Mouse (Mus musculus): Measurements from ENCODE around the gene Sema3a. TPM values are rescaled to one million over a fixed set of nuclear protein-coding genes. Genes with fewer than 3 reads are reported as not detected.
"Not testable (repeated sequence)": the region's sequence is repeated elsewhere in the genome, so short reads cannot be mapped to it uniquely, and the experiment has no call there.

The Sema3a gene
- polyA plus RNA-seq, 1 experiment from 2014 or later: 33.6 TPM

DNA sequence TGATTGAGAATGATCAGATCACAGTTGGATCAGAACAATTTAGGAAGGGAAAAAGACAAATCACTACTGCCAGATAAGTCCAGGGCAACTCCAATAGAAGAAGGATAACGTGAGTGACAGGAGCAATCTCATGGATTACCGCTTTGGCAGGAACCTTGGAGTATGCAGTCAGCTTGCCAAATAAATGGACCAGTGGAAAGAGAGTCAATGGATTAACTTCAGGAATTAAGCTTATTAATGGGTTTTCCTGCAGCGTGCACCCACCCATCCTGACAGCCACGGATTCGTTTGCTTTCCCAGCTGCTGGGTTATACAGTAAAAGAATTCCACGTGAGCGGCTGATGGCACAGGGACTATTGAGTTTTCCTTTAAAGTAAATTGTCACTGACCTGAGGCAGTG is 343.6 kb downstream of the Sema3a start:
- H3K27ac ChIP-seq: no peak overlapping the region
- H3K4me3 ChIP-seq: no peak overlapping the region
- no peaks in the 10 kb centered on the region for H3K4me1 ChIP-seq
- 69% methylated on average over 7 of the region's 7 CpGs for WGBS
- H3K36me3 ChIP-seq: no peaks in the 10 kb centered on the region
- H3K9me3 ChIP-seq: no peaks in the 10 kb centered on the region
- DNase-seq (ENCODE audit: low spot score): no peak
- H3K27me3 ChIP-seq (ENCODE audit: insufficient read depth, poor library complexity, severe bottlenecking): no peaks in the 10 kb centered on the region

DNA sequence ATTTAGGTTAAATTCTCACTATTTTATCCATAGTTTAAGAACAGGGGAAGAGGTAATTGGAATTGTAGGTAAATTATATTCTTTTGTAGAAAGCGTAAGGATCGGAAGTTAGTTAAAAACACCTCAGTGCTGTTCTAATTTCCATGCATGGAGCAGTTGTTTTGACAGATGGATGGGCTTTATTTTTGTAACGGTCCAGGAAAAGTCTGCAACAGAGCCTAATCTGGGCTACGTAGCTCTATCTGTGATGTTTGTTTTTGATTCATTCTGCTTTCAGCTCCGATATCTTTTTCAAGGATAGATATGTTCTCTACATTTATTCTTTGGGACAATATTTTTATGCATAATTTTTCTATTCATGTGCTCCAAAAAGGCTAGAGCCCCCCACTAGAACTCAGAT is 344.2 kb downstream of the Sema3a start:
- no peak overlapping the region for H3K27ac ChIP-seq
- WGBS: 68% methylated on average over 5 of the region's 5 CpGs

DNA sequence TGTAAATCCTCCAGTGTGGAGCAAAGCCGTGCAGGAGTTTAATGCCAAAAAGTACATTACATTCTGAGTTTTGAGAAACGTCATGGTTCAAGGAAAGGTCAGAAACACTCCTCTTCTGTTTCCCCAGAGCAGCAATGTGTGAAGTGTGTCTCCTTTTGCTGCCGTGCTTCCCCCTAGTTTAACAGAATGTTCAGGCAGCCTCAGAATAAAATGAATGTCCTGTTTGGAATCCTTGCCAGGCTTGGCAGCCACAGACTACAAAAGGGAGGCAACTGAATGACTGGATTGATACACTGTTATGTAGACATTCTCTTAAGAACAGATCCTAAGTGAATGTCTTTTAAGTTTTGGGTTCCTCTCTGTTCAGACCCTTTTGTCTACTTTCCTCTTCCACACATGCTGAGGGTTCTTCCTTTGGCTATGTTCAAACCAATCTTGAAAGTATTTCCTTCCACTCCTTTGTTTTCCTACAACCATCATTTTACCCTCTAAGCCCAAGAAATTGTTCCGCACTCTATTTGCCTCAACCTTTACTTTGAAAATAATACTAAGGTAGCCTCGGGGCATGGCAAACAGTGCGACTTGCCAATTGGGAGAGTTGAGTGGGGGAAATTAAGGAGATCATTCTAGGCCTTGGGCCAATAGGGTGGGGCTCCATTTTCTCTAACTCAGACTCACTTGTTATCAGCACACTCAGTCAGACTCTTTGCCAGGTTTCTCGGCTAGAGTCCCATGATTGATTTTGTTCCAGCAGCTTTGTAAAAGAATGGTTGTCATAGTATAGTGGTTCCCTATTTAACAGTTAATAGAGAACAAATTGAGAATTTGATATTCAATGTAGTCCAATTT is 345.1 kb downstream of the Sema3a start:
- DNase-seq (ENCODE audit: low spot score): no peak
- no peaks in the 10 kb centered on the region for H3K27me3 ChIP-seq (ENCODE audit: insufficient read depth, poor library complexity, severe bottlenecking)
- no peak overlapping the region for H3K4me3 ChIP-seq
- no peaks in the 10 kb centered on the region for H3K36me3 ChIP-seq
- no peaks in the 10 kb centered on the region for H3K9me3 ChIP-seq
- H3K4me1 ChIP-seq: no peaks in the 10 kb centered on the region
- H3K27ac ChIP-seq: no peak overlapping the region
- 72% methylated on average over 7 of the region's 7 CpGs for WGBS

More for the DNA sequence above, 344.2 kb downstream of the Sema3a start:
- DNase-seq (ENCODE audit: low spot score): no peak
- H3K9me3 ChIP-seq: no peaks in the 10 kb centered on the region
- H3K4me1 ChIP-seq: no peaks in the 10 kb centered on the region
- no peak overlapping the region for H3K4me3 ChIP-seq
- H3K27me3 ChIP-seq (ENCODE audit: insufficient read depth, poor library complexity, severe bottlenecking): no peaks in the 10 kb centered on the region
- H3K36me3 ChIP-seq: no peaks in the 10 kb centered on the region

DNA sequence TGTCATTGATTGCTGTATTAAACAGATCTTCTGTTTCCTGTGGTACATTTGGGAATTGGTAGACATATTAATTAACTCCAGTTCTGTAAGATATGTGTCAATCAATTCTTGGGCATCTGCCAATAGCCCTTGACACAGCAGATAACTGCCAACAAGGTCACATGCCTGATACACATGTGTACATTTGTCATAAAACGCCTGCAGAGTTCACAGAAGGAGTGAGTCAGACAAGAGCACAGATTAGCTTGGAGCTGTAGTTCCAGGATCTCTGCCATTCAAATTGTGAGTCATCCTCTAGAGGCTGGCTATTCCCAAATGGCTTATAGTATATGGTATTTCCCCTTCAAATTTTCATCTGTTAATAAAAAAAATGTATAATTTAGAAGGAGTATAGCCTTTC is 352.4 kb downstream of the Sema3a start:
- 47% methylated on average over 1 of the region's 1 CpGs for WGBS
- Histone ChIP-seq H3K27me3 (ENCODE audit: insufficient read depth, poor library complexity, severe bottlenecking) (no peaks in the 10 kb centered on the region), H3K4me3 (no peak overlapping the region), H3K36me3 (no peaks in the 10 kb centered on the region), H3K9me3 (no peaks in the 10 kb centered on the region), H3K27ac (no peak overlapping the region), H3K4me1 (no peaks in the 10 kb centered on the region)
- DNase-seq (ENCODE audit: low spot score): no peak

DNA sequence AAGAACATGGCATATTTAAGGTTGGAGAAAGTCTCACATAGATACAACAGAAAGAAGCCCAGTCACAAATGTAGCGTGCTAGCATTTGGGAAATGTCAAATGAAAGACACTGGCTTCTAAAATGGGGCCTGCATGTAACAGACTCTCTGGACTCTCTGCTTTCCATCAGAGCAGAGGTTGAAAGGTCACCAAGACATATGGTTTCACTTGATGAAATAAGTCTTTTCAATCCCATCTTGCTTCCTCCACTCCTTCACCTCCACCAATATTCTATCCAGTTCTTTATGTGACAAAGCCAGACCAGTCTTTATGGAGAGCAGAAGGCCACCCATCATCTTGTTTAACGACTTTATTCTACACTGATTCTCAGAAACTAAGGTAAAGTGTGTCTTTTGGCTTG is 363.5 kb downstream of the Sema3a start:
- H3K36me3 ChIP-seq: no peaks in the 10 kb centered on the region
- DNase-seq (ENCODE audit: low spot score): no peak
- no peak overlapping the region for H3K4me3 ChIP-seq
- no peaks in the 10 kb centered on the region for H3K4me1 ChIP-seq
- H3K27me3 ChIP-seq (ENCODE audit: insufficient read depth, poor library complexity, severe bottlenecking): no peaks in the 10 kb centered on the region
- no peaks in the 10 kb centered on the region for H3K9me3 ChIP-seq
- no peak overlapping the region for H3K27ac ChIP-seq
- 67% methylated on average over 2 of the region's 2 CpGs for WGBS

DNA sequence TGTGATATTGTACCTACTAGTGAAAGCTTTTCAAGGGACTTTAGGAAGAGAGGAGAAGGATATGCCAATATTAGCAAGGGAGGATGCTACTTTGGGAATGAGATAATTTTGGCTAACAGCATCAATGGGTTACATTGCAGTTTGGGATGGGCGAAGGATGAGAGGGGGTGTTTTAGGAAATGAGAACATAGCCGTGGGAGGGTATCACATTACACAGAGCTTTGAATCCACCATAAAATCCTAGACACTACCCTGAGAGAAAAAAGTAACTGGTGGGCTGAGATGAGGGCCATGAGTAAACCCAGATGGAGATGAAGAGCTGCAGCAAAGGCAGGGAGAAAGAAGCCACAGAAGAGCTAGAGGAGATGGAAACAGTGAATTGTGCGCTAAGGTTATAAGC is 370.8 kb downstream of the Sema3a start:
- H3K4me3 ChIP-seq; H3K27me3 ChIP-seq (ENCODE audit: insufficient read depth, poor library complexity, severe bottlenecking); H3K4me1 ChIP-seq; H3K36me3 ChIP-seq; H3K27ac ChIP-seq; DNase-seq (ENCODE audit: low spot score); H3K9me3 ChIP-seq: not testable (repeated sequence)
- WGBS: 88% methylated on average over 3 of the region's 3 CpGs

DNA sequence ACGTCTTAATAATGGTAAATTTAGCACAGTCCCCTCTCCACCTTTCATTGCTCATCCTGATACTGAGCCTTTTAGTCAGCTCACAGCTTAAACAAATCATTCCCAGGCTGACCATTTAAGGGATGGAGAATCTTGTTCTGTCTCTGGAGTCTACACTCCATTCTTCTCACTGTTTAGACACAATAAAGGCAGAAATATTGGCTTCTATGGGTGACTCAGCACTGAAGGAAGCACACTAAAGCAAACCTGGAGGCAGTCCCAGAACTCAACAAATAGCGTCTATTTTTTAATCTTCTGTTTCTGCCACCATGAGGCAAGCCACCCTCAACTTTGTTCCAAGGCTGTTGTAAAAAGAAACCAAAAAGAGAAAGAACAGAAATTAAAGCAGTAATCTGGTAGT is 374.6 kb downstream of the Sema3a start:
- Histone ChIP-seq H3K27me3 (ENCODE audit: insufficient read depth, poor library complexity, severe bottlenecking) (no peaks in the 10 kb centered on the region), H3K9me3 (no peaks in the 10 kb centered on the region), H3K27ac (no peak overlapping the region), H3K36me3 (0 out of 2 replicates have a peak, but pooled peaks cover 5% of the 10 kb centered on the region), H3K4me3 (no peak overlapping the region), H3K4me1 (no peaks in the 10 kb centered on the region)
- DNase-seq (ENCODE audit: low spot score): no peak
- 80% methylated on average over 2 of the region's 2 CpGs for WGBS

DNA sequence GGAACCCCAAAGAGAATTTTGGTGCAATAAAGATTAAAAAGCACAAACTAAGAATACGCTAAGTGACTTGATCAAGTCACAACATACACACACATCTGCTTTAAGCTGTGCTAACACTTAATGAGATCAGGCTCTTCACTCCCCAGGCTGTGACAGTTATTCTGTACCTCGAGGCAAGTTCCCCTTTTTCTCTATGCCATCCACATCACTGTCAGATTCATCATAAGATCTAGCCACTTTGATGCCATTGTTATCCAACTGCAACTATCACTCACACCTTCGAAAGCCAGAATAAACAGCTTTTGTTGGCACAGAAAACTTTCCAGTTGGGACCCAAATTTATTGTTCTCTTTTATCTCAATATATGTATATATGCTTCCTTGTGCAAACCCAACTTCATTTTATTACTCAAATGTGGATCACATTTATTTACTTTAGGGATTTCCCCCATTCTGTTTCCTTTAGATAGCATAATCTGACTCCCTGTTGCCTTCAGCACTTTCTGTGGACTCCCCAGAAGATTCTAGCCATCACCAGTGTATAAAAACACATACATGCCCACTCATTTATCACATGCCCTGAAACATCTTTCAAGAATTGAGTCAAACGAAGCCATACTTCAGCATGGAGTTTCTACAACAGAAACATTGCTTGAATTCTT is 380.8 kb downstream of the Sema3a start:
- WGBS: 56% methylated on average over 4 of the region's 4 CpGs

DNA sequence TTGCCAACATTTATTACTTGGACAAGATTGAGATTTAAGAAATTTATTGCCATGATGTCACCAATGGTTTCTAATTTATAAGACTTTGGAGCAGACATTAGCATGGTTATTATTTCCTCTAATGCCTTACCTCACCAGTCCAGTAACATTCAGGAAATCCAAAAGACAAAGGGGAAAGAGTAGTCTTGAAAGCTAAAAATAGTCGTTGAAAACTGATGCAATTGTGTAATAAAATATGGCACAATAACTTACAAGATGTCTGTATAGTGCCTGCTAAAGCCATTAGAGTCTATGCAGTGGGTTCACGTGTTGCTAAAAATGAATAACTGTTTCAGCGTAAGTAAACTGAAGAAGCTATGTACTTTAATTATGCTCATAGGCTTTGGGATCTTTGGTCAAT is 383.9 kb downstream of the Sema3a start:
- 77% methylated on average over 3 of the region's 3 CpGs for whole genome bisulfite sequencing
- no peak overlapping the region for H3K27ac ChIP-seq
- no peaks in the 10 kb centered on the region for H3K36me3 ChIP-seq
- no peaks in the 10 kb centered on the region for H3K4me1 ChIP-seq
- H3K27me3 ChIP-seq (ENCODE audit: insufficient read depth, poor library complexity, severe bottlenecking): no peaks in the 10 kb centered on the region
- DNase-seq (ENCODE audit: low spot score): no peak
- no peak overlapping the region for H3K4me3 ChIP-seq
- no peaks in the 10 kb centered on the region for H3K9me3 ChIP-seq

More for the DNA sequence above, 380.8 kb downstream of the Sema3a start:
- Histone ChIP-seq H3K9me3 (no peaks in the 10 kb centered on the region), H3K4me3 (no peak overlapping the region), H3K4me1 (no peaks in the 10 kb centered on the region), H3K27me3 (ENCODE audit: insufficient read depth, poor library complexity, severe bottlenecking) (no peaks in the 10 kb centered on the region), H3K27ac (no peak overlapping the region), H3K36me3 (no peaks in the 10 kb centered on the region)
- no peak for DNase-seq (ENCODE audit: low spot score)

DNA sequence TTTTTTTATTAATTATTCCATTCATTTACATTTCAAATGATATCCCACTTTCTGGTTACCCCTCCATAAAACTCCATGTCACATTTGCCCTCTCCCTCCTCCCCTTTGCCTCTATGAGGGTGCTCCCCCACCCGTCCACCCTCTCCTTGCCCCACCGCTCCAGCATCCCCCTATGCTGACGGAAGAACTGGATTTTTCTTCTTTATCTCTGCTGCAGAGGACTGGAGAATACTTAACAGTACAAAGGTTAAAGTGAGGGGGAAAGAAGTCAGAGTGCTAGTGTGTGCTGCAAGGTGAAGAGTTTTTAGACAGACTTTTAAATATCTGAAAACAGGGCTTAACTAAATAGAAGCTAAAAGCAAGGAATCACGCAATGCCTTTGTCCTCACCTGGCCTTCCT is 391.8 kb downstream of the Sema3a start:
- Histone ChIP-seq H3K27me3 (ENCODE audit: insufficient read depth, poor library complexity, severe bottlenecking) (no peaks in the 10 kb centered on the region), H3K9me3 (no peaks in the 10 kb centered on the region), H3K27ac (no peak overlapping the region), H3K36me3 (no peaks in the 10 kb centered on the region), H3K4me3 (no peak overlapping the region), H3K4me1 (no peaks in the 10 kb centered on the region)
- WGBS: 84% methylated on average over 4 of the region's 4 CpGs
- no peak for DNase-seq (ENCODE audit: low spot score)

DNA sequence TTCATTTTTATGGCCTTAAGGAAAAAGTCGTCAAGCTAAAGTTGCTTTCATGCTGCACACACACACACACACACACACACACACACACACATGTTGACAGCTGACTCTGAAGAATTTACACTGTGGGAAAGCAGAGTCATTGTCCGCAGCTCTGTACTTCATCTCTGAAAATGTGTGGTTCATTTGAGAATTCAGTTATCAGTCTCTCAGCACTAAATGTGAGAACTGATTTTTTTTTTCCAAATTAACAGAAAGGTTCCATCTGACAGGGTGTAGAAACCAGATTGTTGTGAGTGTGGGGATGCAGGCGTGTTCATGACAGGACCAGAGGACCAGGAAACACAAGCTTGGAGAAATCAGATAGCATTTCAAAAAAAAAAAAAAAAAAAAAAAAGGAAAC is 400.4 kb downstream of the Sema3a start:
- 0 out of 2 replicates have a peak, but pooled peaks cover 3% of the 10 kb centered on the region for H3K4me1 ChIP-seq
- no peaks in the 10 kb centered on the region for H3K9me3 ChIP-seq
- H3K36me3 ChIP-seq: no peaks in the 10 kb centered on the region
- H3K4me3 ChIP-seq: no peak overlapping the region
- no peaks in the 10 kb centered on the region for H3K27me3 ChIP-seq (ENCODE audit: insufficient read depth, poor library complexity, severe bottlenecking)
- no peak for DNase-seq (ENCODE audit: low spot score)
- no peak overlapping the region for H3K27ac ChIP-seq
- WGBS: 40% methylated on average over 3 of the region's 3 CpGs

DNA sequence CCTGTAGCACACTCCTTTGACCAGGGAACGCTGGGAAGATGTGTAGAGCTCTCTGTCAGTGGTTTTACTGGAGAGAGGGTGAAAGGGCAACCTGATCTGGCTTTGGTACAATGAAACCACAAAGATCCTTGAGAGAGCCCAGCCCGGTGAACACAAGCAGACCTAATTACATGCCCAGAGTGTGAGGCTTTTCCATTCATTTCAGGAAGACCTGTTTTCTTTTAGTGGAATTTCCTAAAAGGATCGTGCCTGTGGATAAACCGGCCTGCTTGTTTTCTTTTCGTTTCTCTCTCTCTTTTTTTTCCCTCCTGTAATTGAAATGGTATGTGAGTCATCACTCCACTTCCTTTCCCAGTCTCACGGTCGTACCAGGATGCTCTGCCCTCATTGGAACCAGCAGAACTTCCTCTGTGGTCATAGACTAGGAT is 401.8 kb downstream of the Sema3a start:
- no peak overlapping the region for H3K27ac ChIP-seq

DNA sequence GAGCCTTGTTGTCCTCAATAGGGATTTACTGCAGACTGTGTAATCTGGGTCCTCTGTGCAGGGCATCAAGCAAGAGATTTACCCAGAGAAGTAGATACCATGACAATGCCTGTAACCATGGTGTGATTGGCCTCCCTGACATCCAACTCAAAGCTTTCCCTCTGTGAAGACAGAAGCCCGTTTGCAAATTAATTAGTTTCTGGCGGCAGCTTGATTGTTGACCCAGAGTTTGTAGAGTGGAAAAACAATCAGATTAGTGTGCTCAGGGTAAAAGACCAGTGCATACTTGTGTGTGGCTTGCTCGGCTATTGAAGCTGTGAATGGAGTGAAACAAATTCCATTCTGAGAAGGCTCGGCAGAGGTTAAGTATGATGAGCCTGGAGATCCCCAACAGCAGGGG is 404.0 kb downstream of the Sema3a start:
- no peaks in the 10 kb centered on the region for H3K36me3 ChIP-seq
- H3K4me1 ChIP-seq: 0 out of 2 replicates have a peak, but pooled peaks cover 3% of the 10 kb centered on the region
- no peak overlapping the region for H3K4me3 ChIP-seq
- H3K9me3 ChIP-seq: no peaks in the 10 kb centered on the region
- no peak for DNase-seq (ENCODE audit: low spot score)
- 16% methylated on average over 4 of the region's 4 CpGs for WGBS
- H3K27me3 ChIP-seq (ENCODE audit: insufficient read depth, poor library complexity, severe bottlenecking): no peaks in the 10 kb centered on the region
- H3K27ac ChIP-seq: no peak overlapping the region

More for the DNA sequence above, 401.8 kb downstream of the Sema3a start:
- Histone ChIP-seq H3K27me3 (ENCODE audit: insufficient read depth, poor library complexity, severe bottlenecking) (no peaks in the 10 kb centered on the region), H3K9me3 (no peaks in the 10 kb centered on the region), H3K4me3 (no peak overlapping the region), H3K36me3 (no peaks in the 10 kb centered on the region), H3K4me1 (0 out of 2 replicates have a peak, but pooled peaks cover 3% of the 10 kb centered on the region)
- 34% methylated on average over 7 of the region's 7 CpGs for WGBS
- DNase-seq (ENCODE audit: low spot score): no peak

Data from heart, embryonic 10.5 days (tissue).